Mouse (Mus musculus): ENCODE measurements around the gene Ubap2. TPM values are rescaled to one million over a fixed set of nuclear protein-coding genes. Genes with fewer than 3 reads are reported as not detected.

Gene Ubap2
- polyA plus RNA-seq, 1 experiment, result 67.6 TPM

GRCm38 (mm10) chr4:41202135-41202534 lies 72.8 kb downstream of the Ubap2 start:
- TF ChIP-seq CTCF (IDR thresholded peaks at IDR 0.05; ENCODE audit: extremely low read depth, insufficient read depth, insufficient read length, insufficient replicate concordance) (no peak), POLR2A (IDR thresholded peaks at IDR 0.05; ENCODE audit: low read depth, low read length) (no peak)
- H3K4me1 ChIP-seq (ENCODE audit: control insufficient read depth, insufficient read depth, insufficient read length), result no peaks in the 10 kb centered on the region
- WGBS, result 95% methylated on average over 8 of the region's 8 CpGs
- no peak overlapping the region for H3K4me3 ChIP-seq (ENCODE audit: extremely low read depth, insufficient read depth, insufficient read length)
- DNase-seq (ENCODE audit: low read depth in 1 of 2, low spot score in 2 of 2), result no peak
- peaks cover 59% of the 10 kb centered on the region for H3K36me3 ChIP-seq (ENCODE audit: control insufficient read depth, insufficient read depth, low read length)
- H3K27ac ChIP-seq (ENCODE audit: insufficient read depth, low read length), result no peak overlapping the region
- H3K27me3 ChIP-seq (ENCODE audit: control insufficient read depth, insufficient read depth, low read length), result no peaks in the 10 kb centered on the region

GRCm38 (mm10) chr4:41196861-41197610 lies 77.9 kb downstream of the Ubap2 start:
- DNase-seq (ENCODE audit: low read depth in 1 of 2, low spot score in 2 of 2), result no peak
- Histone ChIP-seq H3K27me3 (ENCODE audit: control insufficient read depth, insufficient read depth, low read length) (no peaks in the 10 kb centered on the region), H3K27ac (ENCODE audit: insufficient read depth, low read length) (no peak overlapping the region), H3K4me3 (ENCODE audit: extremely low read depth, insufficient read depth, insufficient read length) (no peak overlapping the region), H3K36me3 (ENCODE audit: control insufficient read depth, insufficient read depth, low read length) (peaks cover 58% of the 10 kb centered on the region), H3K4me1 (ENCODE audit: control insufficient read depth, insufficient read depth, insufficient read length) (no peaks in the 10 kb centered on the region)
- WGBS, result 90% methylated on average over 3 of the region's 3 CpGs
- TF ChIP-seq POLR2A (IDR thresholded peaks at IDR 0.05; ENCODE audit: low read depth, low read length) (no peak), CTCF (IDR thresholded peaks at IDR 0.05; ENCODE audit: extremely low read depth, insufficient read depth, insufficient read length, insufficient replicate concordance) (no peak)

GRCm38 (mm10) chr4:41195328-41195727 lies 79.6 kb downstream of the Ubap2 start:
- H3K4me3 ChIP-seq (ENCODE audit: extremely low read depth, insufficient read depth, insufficient read length), result no peak overlapping the region
- peaks cover 54% of the 10 kb centered on the region for H3K36me3 ChIP-seq (ENCODE audit: control insufficient read depth, insufficient read depth, low read length)
- no peaks in the 10 kb centered on the region for H3K27me3 ChIP-seq (ENCODE audit: control insufficient read depth, insufficient read depth, low read length)
- DNase-seq (ENCODE audit: low read depth in 1 of 2, low spot score in 2 of 2), result no peak
- TF ChIP-seq CTCF (IDR thresholded peaks at IDR 0.05; ENCODE audit: extremely low read depth, insufficient read depth, insufficient read length, insufficient replicate concordance) (no peak), POLR2A (IDR thresholded peaks at IDR 0.05; ENCODE audit: low read depth, low read length) (no peak)
- H3K27ac ChIP-seq (ENCODE audit: insufficient read depth, low read length), result no peak overlapping the region
- 96% methylated on average over 15 of the region's 15 CpGs for WGBS
- no peaks in the 10 kb centered on the region for H3K4me1 ChIP-seq (ENCODE audit: control insufficient read depth, insufficient read depth, insufficient read length)

- Histone ChIP-seq H3K4me3 (ENCODE audit: extremely low read depth, insufficient read depth, insufficient read length) (no peak overlapping the region), H3K27me3 (ENCODE audit: control insufficient read depth, insufficient read depth, low read length) (no peaks in the 10 kb centered on the region)
- WGBS, result 55% methylated on average over 14 of the region's 14 CpGs
Observed at GRCm38 (mm10) chr4:41192544-41193512, 82.1 kb downstream of the Ubap2 start.

GRCm38 (mm10) chr4:41189809-41190208 lies 85.1 kb downstream of the Ubap2 start:
- H3K27me3 ChIP-seq (ENCODE audit: control insufficient read depth, insufficient read depth, low read length), result no peaks in the 10 kb centered on the region
- H3K36me3 ChIP-seq (ENCODE audit: control insufficient read depth, insufficient read depth, low read length), result peaks cover 21% of the 10 kb centered on the region
- no peak for TF ChIP-seq CTCF (IDR thresholded peaks at IDR 0.05; ENCODE audit: extremely low read depth, insufficient read depth, insufficient read length, insufficient replicate concordance)
- no peak for DNase-seq (ENCODE audit: low read depth in 1 of 2, low spot score in 2 of 2)
- no peaks in the 10 kb centered on the region for H3K4me1 ChIP-seq (ENCODE audit: control insufficient read depth, insufficient read depth, insufficient read length)
- no peak overlapping the region for H3K27ac ChIP-seq (ENCODE audit: insufficient read depth, low read length)
- 96% methylated on average over 2 of the region's 2 CpGs for WGBS
- no peak overlapping the region for H3K4me3 ChIP-seq (ENCODE audit: extremely low read depth, insufficient read depth, insufficient read length)

More at GRCm38 (mm10) chr4:41192544-41193512, 82.1 kb downstream of the Ubap2 start:
- peaks cover 41% of the 10 kb centered on the region for H3K36me3 ChIP-seq (ENCODE audit: control insufficient read depth, insufficient read depth, low read length)
- H3K27ac ChIP-seq (ENCODE audit: insufficient read depth, low read length), result no peak overlapping the region
- H3K4me1 ChIP-seq (ENCODE audit: control insufficient read depth, insufficient read depth, insufficient read length), result no peaks in the 10 kb centered on the region
- TF ChIP-seq POLR2A (IDR thresholded peaks at IDR 0.05; ENCODE audit: low read depth, low read length) (no peak), CTCF (IDR thresholded peaks at IDR 0.05; ENCODE audit: extremely low read depth, insufficient read depth, insufficient read length, insufficient replicate concordance) (no peak)
- DNase-seq (ENCODE audit: low read depth in 1 of 2, low spot score in 2 of 2), result no peak

GRCm38 (mm10) chr4:41179825-41180725 lies 94.9 kb downstream of the Ubap2 start:
- no peak overlapping the region for H3K4me3 ChIP-seq (ENCODE audit: extremely low read depth, insufficient read depth, insufficient read length)
- no peaks in the 10 kb centered on the region for H3K27me3 ChIP-seq (ENCODE audit: control insufficient read depth, insufficient read depth, low read length)
- H3K4me1 ChIP-seq (ENCODE audit: control insufficient read depth, insufficient read depth, insufficient read length), result no peaks in the 10 kb centered on the region
- peaks cover 15% of the 10 kb centered on the region for H3K36me3 ChIP-seq (ENCODE audit: control insufficient read depth, insufficient read depth, low read length)
- DNase-seq (ENCODE audit: low read depth in 1 of 2, low spot score in 2 of 2), result no peak
- 74% methylated on average over 15 of the region's 15 CpGs for WGBS
- TF ChIP-seq CTCF (IDR thresholded peaks at IDR 0.05; ENCODE audit: extremely low read depth, insufficient read depth, insufficient read length, insufficient replicate concordance) (no peak), POLR2A (IDR thresholded peaks at IDR 0.05; ENCODE audit: low read depth, low read length) (no peak)
- no peak overlapping the region for H3K27ac ChIP-seq (ENCODE audit: insufficient read depth, low read length)
